ENCODE assay signal across 17 mouse cellular contexts in the genomic region with DNA sequence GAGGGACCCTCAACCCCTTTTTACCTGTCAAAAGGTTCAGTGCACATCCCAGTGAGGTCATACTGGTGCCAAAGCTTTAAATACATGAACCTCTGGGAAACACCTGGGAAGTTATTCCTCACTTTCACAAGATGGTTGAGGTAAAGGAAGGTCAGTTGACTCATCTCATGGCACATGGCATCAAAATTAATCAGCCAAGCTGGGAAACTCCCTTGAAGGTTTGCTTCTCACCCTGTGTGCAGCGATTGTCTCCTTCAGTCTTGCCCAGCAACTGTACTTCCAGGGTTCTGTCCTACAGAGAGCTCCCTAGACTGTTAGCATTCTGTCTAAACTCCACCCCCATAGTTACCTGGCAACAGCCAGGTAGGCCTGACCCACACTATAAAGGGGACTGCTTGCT. TPM values are rescaled to one million over a fixed set of nuclear protein-coding genes. Genes with fewer than 3 reads are reported as not detected.
"Had no signal": no experiment of that assay in that cellular context is flagged by ENCODE, and none has a peak within 500 bp of the region (broad histone marks: within the 10 kb centered on the region; RNA-seq: fewer than 3 reads in every experiment).

No protein-coding gene starts in this region.

- DNase-seq: kidney, adult 8-10 months; kidney, postnatal 36 days; liver; liver, embryonic 13.5 days; liver, postnatal 0 days; lung, postnatal 36 days; right cerebral cortex, adult 18-20 months; right cerebral cortex, postnatal 25 days; thymus, postnatal 25 days had no signal

- H3K27me3 ChIP-seq: limb, embryonic 12.5 days; liver, embryonic 13.5 days; midbrain, embryonic 13.5 days had no signal

RNA-seq across cellular contexts. Expression of a gene that starts 39.1 kb away (rescaled TPM):
- total RNA-seq: layer of hippocampus, adult 2 months; layer of hippocampus, postnatal 14 days; left cerebral cortex, adult 18-20 months; left cerebral cortex, postnatal 36 days; megakaryocyte progenitor cell, adult 5-6 weeks; midbrain, postnatal 0 days had no signal
